Mouse (Mus musculus) C2C12 (cell line): ENCODE data around the gene Ccdc141.

Experiments
- CEBPB ChIP-seq: IDR thresholded peaks from one replicate; pipeline ENCODE4 v1.6.1; 2011; ENCODE audit warnings: low read depth, mild to moderate bottlenecking, control low read depth, moderate library complexity
- CTCF ChIP-seq: IDR thresholded peaks from one replicate; pipeline ENCODE4 v1.5.1; 2011; ENCODE audit not compliant: control insufficient read depth, insufficient read depth, insufficient read length
- FOSL1 ChIP-seq: IDR thresholded peaks from one replicate; pipeline ENCODE4 v1.8.0; 2011; ENCODE audit warnings: mild to moderate bottlenecking, low read length; ENCODE audit not compliant: poor library complexity, insufficient read depth, severe bottlenecking
- MAX ChIP-seq: IDR thresholded peaks from one replicate; pipeline ENCODE4 v1.6.1; 2011; ENCODE audit warnings: mild to moderate bottlenecking, control low read depth
- MYOD1 ChIP-seq: IDR thresholded peaks from one replicate; pipeline ENCODE4 v1.6.1; 2011; ENCODE audit warnings: low read depth; ENCODE audit not compliant: control insufficient read depth, insufficient read length
- MYOG ChIP-seq: IDR thresholded peaks from one replicate; pipeline ENCODE4 v1.6.1; 2011; ENCODE audit not compliant: control insufficient read depth, insufficient read length; ENCODE audit errors: extremely low read depth
- USF1 ChIP-seq: IDR thresholded peaks from one replicate; pipeline ENCODE4 v1.6.1; 2011; ENCODE audit warnings: low read depth, mild to moderate bottlenecking, control low read depth, moderate library complexity

DNA sequence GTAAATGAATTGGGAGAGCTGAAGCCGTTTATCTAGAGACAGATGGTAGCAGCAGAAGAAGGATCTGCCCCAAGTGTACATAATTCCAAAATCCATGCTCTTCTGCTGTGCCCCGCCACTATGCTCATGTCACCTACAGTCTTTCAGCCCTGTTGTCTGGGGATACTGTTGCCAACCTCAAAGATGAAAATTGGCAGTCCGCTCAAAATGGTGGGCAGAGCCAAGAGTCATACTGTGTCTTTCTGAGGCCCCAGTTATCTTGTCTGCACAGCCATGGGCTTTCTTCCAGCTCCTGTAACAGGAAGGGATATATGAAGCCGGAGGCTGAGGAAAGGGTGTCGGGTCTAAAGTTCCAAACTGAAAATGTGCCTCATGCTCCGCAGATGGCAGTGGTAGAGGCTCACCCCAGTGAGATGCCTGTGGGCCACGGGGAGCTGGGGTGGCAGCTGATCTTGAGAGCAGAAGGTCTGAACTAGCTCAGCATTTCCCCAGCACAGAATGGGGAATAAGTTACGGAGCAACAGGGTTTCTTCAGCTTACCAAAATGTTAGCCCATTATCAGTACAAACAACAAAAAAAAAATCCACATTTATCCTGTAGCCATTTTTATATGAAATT lies 60.8 kb downstream of the Ccdc141 start:
- no peak for TF ChIP-seq CTCF
- TF ChIP-seq MYOG, result no peak
- no peak for TF ChIP-seq MAX
- TF ChIP-seq USF1, result no peak
- TF ChIP-seq MYOD1, result no peak
- no peak for TF ChIP-seq FOSL1
- no peak for TF ChIP-seq CEBPB
